Mouse (Mus musculus) CH12.LX (cell line): Measurements from ENCODE around the gene Mfap3l.

Experiments used
- CHD2 ChIP-seq: IDR thresholded peaks from 2 replicates; pipeline ENCODE4 v1.6.1; 2011; ENCODE audit warnings: low read length, improper control_type of control experiment
- EP300 ChIP-seq: IDR thresholded peaks from 2 replicates; pipeline ENCODE4 v1.6.1; 2011; ENCODE audit warnings: low read length, improper control_type of control experiment
- ETS1 ChIP-seq: conservative IDR thresholded peaks from 2 replicates; pipeline ENCODE4 v1.6.1; 2012; ENCODE audit warnings: low read depth, mild to moderate bottlenecking, inconsistent platforms, low read length, improper control_type of control experiment, moderate library complexity
- JUN ChIP-seq: IDR thresholded peaks from 2 replicates; pipeline ENCODE4 v1.6.1; 2011; ENCODE audit warnings: low read depth, mild to moderate bottlenecking, low read length, improper control_type of control experiment, moderate library complexity; ENCODE audit not compliant: insufficient read depth
- MAX ChIP-seq: IDR thresholded peaks from 2 replicates; pipeline ENCODE4 v1.6.1; 2011; ENCODE audit warnings: low read length, improper control_type of control experiment
- POLR2A ChIP-seq: IDR thresholded peaks from 2 replicates; pipeline ENCODE4 v1.6.1; 2011; ENCODE audit warnings: low read depth, mild to moderate bottlenecking, improper control_type of control experiment, low read length
- SIN3A ChIP-seq: IDR thresholded peaks from 2 replicates; pipeline ENCODE4 v1.6.1; 2012; ENCODE audit warnings: low read length, improper control_type of control experiment, inconsistent platforms
- USF1 ChIP-seq: IDR thresholded peaks from 2 replicates; pipeline ENCODE4 v1.6.1; 2014; ENCODE audit warnings: low read depth, mild to moderate bottlenecking, inconsistent platforms, low read length, improper control_type of control experiment
- ZC3H11A ChIP-seq: IDR thresholded peaks from 2 replicates; pipeline ENCODE4 v1.6.1; 2012; ENCODE audit warnings: low read depth, mild to moderate bottlenecking, inconsistent platforms, low read length, improper control_type of control experiment
- ZMIZ1 ChIP-seq: IDR thresholded peaks from 2 replicates; pipeline ENCODE4 v1.6.1; 2012; ENCODE audit warnings: low read depth, mild to moderate bottlenecking, inconsistent platforms, low read length, improper control_type of control experiment

- TF ChIP-seq ETS1, result no peak
- TF ChIP-seq JUN, result no peak
- TF ChIP-seq EP300, result no peak
- no peak for TF ChIP-seq CHD2
- no peak for TF ChIP-seq MAX
- TF ChIP-seq SIN3A, result no peak
- TF ChIP-seq ZMIZ1, result no peak
- TF ChIP-seq USF1, result no peak
- TF ChIP-seq ZC3H11A, result no peak
- no peak for TF ChIP-seq POLR2A
Measured at GRCm38 (mm10) chr8:60622056-60622455, 10.6 kb upstream of the Mfap3l start.
